Mouse (Mus musculus) right cerebral cortex, postnatal 14 days (tissue): ENCODE results near the gene Gm9125.
"Not testable (repeated sequence)": the region's sequence is repeated elsewhere in the genome, so short reads cannot be mapped to it uniquely, and the experiment has no call there.

ENCODE experiments used
- DNase-seq: peaks from one replicate; pipeline ENCODE4 v3.0.0; 2022

The Gm9125 gene

DNA sequence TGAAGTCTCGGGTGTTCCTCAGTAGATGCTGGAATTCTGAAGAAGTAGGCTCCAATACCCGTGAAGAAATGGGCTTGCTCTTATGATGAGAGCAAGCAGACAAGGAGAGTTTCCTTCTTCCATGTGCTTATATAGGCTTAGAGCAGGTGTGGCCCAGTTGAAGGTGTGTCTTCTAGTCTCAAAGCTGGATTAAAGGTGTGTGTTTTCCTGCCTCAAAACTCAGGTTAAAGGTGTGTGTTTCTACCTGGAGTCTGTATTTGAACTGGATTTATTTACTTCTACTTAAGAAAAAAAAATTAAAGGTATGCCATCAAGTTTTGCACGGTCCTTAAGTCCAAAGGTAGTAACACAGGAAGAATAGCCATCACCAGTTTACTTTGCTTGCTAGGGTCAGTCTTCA, at the start of gene Gm9125:
Gene Gm9125 (minus strand): TSS at position 101 of the 400 bp plus-strand sequence.
- not testable (repeated sequence) for DNase-seq

GRCm38 (mm10) chr3:94072544-94072943, 17.9 kb upstream of the Gm9125 start, which contains the start of gene Gm10697:
Gene Gm10697 (minus strand): TSS chr3:94072644.
- DNase-seq: not testable (repeated sequence)

DNA sequence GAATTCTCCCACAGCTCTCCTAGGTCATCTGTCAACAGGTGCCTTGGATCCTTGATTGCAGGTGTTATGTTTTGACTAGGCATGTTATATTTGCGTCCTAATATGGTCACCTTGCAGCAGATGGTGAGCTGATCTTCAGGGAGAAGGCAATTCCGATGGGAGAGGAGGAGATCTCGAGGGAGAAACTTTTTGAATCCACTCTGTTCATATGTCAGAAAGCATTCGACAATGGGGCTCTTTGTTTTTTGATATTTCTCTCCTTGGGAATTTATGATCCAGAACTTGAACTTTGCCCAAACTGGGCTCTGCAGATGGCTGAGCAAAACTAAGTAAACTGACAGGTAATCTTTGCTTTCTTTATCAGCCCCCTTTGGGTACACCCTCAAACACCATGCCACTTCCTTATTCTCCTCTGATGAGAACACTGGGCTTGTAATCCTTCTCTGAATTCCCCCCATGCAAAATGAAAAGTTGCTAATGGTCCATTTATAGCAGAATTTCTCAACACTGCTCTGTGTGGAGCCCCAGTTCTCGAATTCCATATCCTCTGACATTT, 5.0 kb downstream of the Gm9125 start:
- not testable (repeated sequence) for DNase-seq

- not testable (repeated sequence) for DNase-seq
Observed at GRCm38 (mm10) chr3:94038241-94038640, 16.4 kb downstream of the Gm9125 start.

GRCm38 (mm10) chr3:94034400-94034799, 20.3 kb downstream of the Gm9125 start:
- not testable (repeated sequence) for DNase-seq
